Mouse (Mus musculus): ENCODE measurements around the gene Gabrg3. TPM values are rescaled to one million over a fixed set of nuclear protein-coding genes. Genes with fewer than 3 reads are reported as not detected.

The Gabrg3 gene
- polyA plus RNA-seq, 1 experiment = not detected

GRCm38 (mm10) chr7:57331211-57331610 lies 55.8 kb downstream of the Gabrg3 start:
- Histone ChIP-seq H3K4me3 (replicated peaks) (no peak overlapping the region), H3K36me3 (ENCODE audit: control insufficient read depth) (no peaks in the 10 kb centered on the region), H3K27me3 (ENCODE audit: control insufficient read depth) (no peaks in the 10 kb centered on the region), H3K4me1 (ENCODE audit: control insufficient read depth) (no peaks in the 10 kb centered on the region), H3K9me3 (ENCODE audit: control insufficient read depth, low read length) (peaks cover 2% of the 10 kb centered on the region; the same call in 1 of the 2 replicates)
- TF ChIP-seq GATA1 (IDR thresholded peaks at IDR 0.05; ENCODE audit: low read length) (no peak), TAL1 (IDR thresholded peaks at IDR 0.05; ENCODE audit: low read length) (no peak)

- H3K4me1 ChIP-seq (ENCODE audit: control insufficient read depth) = no peaks in the 10 kb centered on the region
Observed at GRCm38 (mm10) chr7:57330240-57330639, 56.7 kb downstream of the Gabrg3 start.

GRCm38 (mm10) chr7:57324473-57324872 lies 62.5 kb downstream of the Gabrg3 start:
- Histone ChIP-seq H3K9me3 (ENCODE audit: control insufficient read depth, low read length) (peaks cover 2% of the 10 kb centered on the region; the same call in 1 of the 2 replicates), H3K36me3 (ENCODE audit: control insufficient read depth) (no peaks in the 10 kb centered on the region), H3K27me3 (ENCODE audit: control insufficient read depth) (no peaks in the 10 kb centered on the region), H3K4me1 (ENCODE audit: control insufficient read depth) (no peaks in the 10 kb centered on the region), H3K4me3 (replicated peaks) (no peak overlapping the region)
- TF ChIP-seq GATA1 (IDR thresholded peaks at IDR 0.05; ENCODE audit: low read length) (no peak), TAL1 (IDR thresholded peaks at IDR 0.05; ENCODE audit: low read length) (no peak)

More at GRCm38 (mm10) chr7:57330240-57330639, 56.7 kb downstream of the Gabrg3 start:
- Histone ChIP-seq H3K9me3 (ENCODE audit: control insufficient read depth, low read length) (peaks cover 2% of the 10 kb centered on the region; the same call in 1 of the 2 replicates), H3K27me3 (ENCODE audit: control insufficient read depth) (no peaks in the 10 kb centered on the region), H3K4me3 (replicated peaks) (no peak overlapping the region), H3K36me3 (ENCODE audit: control insufficient read depth) (no peaks in the 10 kb centered on the region)
- TF ChIP-seq GATA1 (IDR thresholded peaks at IDR 0.05; ENCODE audit: low read length) = no peak
- no peak for TF ChIP-seq TAL1 (IDR thresholded peaks at IDR 0.05; ENCODE audit: low read length)

- no peak overlapping the region for H3K4me3 ChIP-seq (replicated peaks)
- H3K9me3 ChIP-seq (ENCODE audit: control insufficient read depth, low read length) = peaks cover 2% of the 10 kb centered on the region; the same call in 1 of the 2 replicates
- no peak for TF ChIP-seq GATA1 (IDR thresholded peaks at IDR 0.05; ENCODE audit: low read length)
- no peak for TF ChIP-seq TAL1 (IDR thresholded peaks at IDR 0.05; ENCODE audit: low read length)
- no peaks in the 10 kb centered on the region for H3K27me3 ChIP-seq (ENCODE audit: control insufficient read depth)
- no peaks in the 10 kb centered on the region for H3K36me3 ChIP-seq (ENCODE audit: control insufficient read depth)
- H3K4me1 ChIP-seq (ENCODE audit: control insufficient read depth) = no peaks in the 10 kb centered on the region
Observed at GRCm38 (mm10) chr7:57322086-57322485, 64.9 kb downstream of the Gabrg3 start.

GRCm38 (mm10) chr7:57314971-57315370 lies 72.0 kb downstream of the Gabrg3 start:
- TF ChIP-seq GATA1 (IDR thresholded peaks at IDR 0.05; ENCODE audit: low read length) (no peak), TAL1 (IDR thresholded peaks at IDR 0.05; ENCODE audit: low read length) (no peak)
- H3K4me3 ChIP-seq (replicated peaks) = no peak overlapping the region
- H3K36me3 ChIP-seq (ENCODE audit: control insufficient read depth) = no peaks in the 10 kb centered on the region
- H3K27me3 ChIP-seq (ENCODE audit: control insufficient read depth) = no peaks in the 10 kb centered on the region
- no peaks in the 10 kb centered on the region for H3K9me3 ChIP-seq (ENCODE audit: control insufficient read depth, low read length)
- H3K4me1 ChIP-seq (ENCODE audit: control insufficient read depth) = no peaks in the 10 kb centered on the region

GRCm38 (mm10) chr7:57312018-57312417 lies 75.0 kb downstream of the Gabrg3 start:
- H3K4me3 ChIP-seq (replicated peaks) = no peak overlapping the region
- H3K27me3 ChIP-seq (ENCODE audit: control insufficient read depth) = no peaks in the 10 kb centered on the region
- TF ChIP-seq TAL1 (IDR thresholded peaks at IDR 0.05; ENCODE audit: low read length) (no peak), GATA1 (IDR thresholded peaks at IDR 0.05; ENCODE audit: low read length) (no peak)
- H3K9me3 ChIP-seq (ENCODE audit: control insufficient read depth, low read length) = 0 out of 2 replicates have a peak, but pooled peaks cover 2% of the 10 kb centered on the region
- H3K4me1 ChIP-seq (ENCODE audit: control insufficient read depth) = no peaks in the 10 kb centered on the region
- H3K36me3 ChIP-seq (ENCODE audit: control insufficient read depth) = no peaks in the 10 kb centered on the region

GRCm38 (mm10) chr7:57307337-57307736 lies 79.7 kb downstream of the Gabrg3 start:
- Histone ChIP-seq H3K36me3 (ENCODE audit: control insufficient read depth) (no peaks in the 10 kb centered on the region), H3K9me3 (ENCODE audit: control insufficient read depth, low read length) (0 out of 2 replicates have a peak, but pooled peaks cover 2% of the 10 kb centered on the region), H3K27me3 (ENCODE audit: control insufficient read depth) (no peaks in the 10 kb centered on the region), H3K4me1 (ENCODE audit: control insufficient read depth) (no peaks in the 10 kb centered on the region), H3K4me3 (replicated peaks) (no peak overlapping the region)
- TF ChIP-seq GATA1 (IDR thresholded peaks at IDR 0.05; ENCODE audit: low read length) (no peak), TAL1 (IDR thresholded peaks at IDR 0.05; ENCODE audit: low read length) (no peak)

- H3K9me3 ChIP-seq (ENCODE audit: control insufficient read depth, low read length) = no peaks in the 10 kb centered on the region
- no peaks in the 10 kb centered on the region for H3K4me1 ChIP-seq (ENCODE audit: control insufficient read depth)
- TF ChIP-seq GATA1 (IDR thresholded peaks at IDR 0.05; ENCODE audit: low read length) (no peak), TAL1 (IDR thresholded peaks at IDR 0.05; ENCODE audit: low read length) (no peak)
- no peak overlapping the region for H3K4me3 ChIP-seq (replicated peaks)
- no peaks in the 10 kb centered on the region for H3K27me3 ChIP-seq (ENCODE audit: control insufficient read depth)
- H3K36me3 ChIP-seq (ENCODE audit: control insufficient read depth) = no peaks in the 10 kb centered on the region
Observed at GRCm38 (mm10) chr7:57296639-57297038, 90.3 kb downstream of the Gabrg3 start.

- TF ChIP-seq TAL1 (IDR thresholded peaks at IDR 0.05; ENCODE audit: low read length) (no peak), GATA1 (IDR thresholded peaks at IDR 0.05; ENCODE audit: low read length) (no peak)
- peaks cover 2% of the 10 kb centered on the region; the same call in 1 of the 2 replicates for H3K9me3 ChIP-seq (ENCODE audit: control insufficient read depth, low read length)
Observed at GRCm38 (mm10) chr7:57294127-57294526, 92.9 kb downstream of the Gabrg3 start.

GRCm38 (mm10) chr7:57293564-57293963 lies 93.4 kb downstream of the Gabrg3 start:
- Histone ChIP-seq H3K36me3 (ENCODE audit: control insufficient read depth) (no peaks in the 10 kb centered on the region), H3K4me1 (ENCODE audit: control insufficient read depth) (no peaks in the 10 kb centered on the region), H3K27me3 (ENCODE audit: control insufficient read depth) (no peaks in the 10 kb centered on the region), H3K4me3 (replicated peaks) (no peak overlapping the region), H3K9me3 (ENCODE audit: control insufficient read depth, low read length) (peaks cover 2% of the 10 kb centered on the region; the same call in 1 of the 2 replicates)
- TF ChIP-seq TAL1 (IDR thresholded peaks at IDR 0.05; ENCODE audit: low read length) (no peak), GATA1 (IDR thresholded peaks at IDR 0.05; ENCODE audit: low read length) (no peak)

More at GRCm38 (mm10) chr7:57294127-57294526, 92.9 kb downstream of the Gabrg3 start:
- Histone ChIP-seq H3K4me3 (replicated peaks) (no peak overlapping the region), H3K27me3 (ENCODE audit: control insufficient read depth) (no peaks in the 10 kb centered on the region), H3K4me1 (ENCODE audit: control insufficient read depth) (no peaks in the 10 kb centered on the region), H3K36me3 (ENCODE audit: control insufficient read depth) (no peaks in the 10 kb centered on the region)
